Mouse (Mus musculus) ovary, postnatal 10 days (tissue): ENCODE measurements around the gene Gm17190.
"Not testable (repeated sequence)": the region's sequence is repeated elsewhere in the genome, so short reads cannot be mapped to it uniquely, and the experiment has no call there.

Experiments used
- DNase-seq: peaks from one replicate; pipeline ENCODE4 v3.0.0; 2022; ENCODE audit warnings: low spot score

The Gm17190 gene

DNA sequence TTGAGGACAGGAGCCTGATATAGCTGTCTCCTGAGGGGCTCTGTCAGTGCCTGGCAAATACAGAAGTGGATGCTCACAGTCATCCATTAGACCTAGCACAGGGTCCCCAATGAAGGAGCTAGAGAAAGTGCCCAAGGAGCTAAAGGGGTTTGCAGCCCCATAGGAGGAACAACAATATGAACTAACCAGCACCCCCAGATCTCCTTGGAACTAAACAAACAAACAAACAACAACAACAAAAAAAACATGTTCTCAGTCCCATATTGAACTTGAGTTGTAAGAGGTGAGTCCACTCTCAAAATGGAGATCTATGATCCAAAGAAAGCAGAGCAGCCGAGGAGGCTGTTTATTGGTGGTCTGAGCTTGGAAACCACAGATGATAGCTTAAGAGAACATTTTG, at the start of gene Gm17190:
TSS of gene Gm17190 (plus strand) at position 301 of the 400 bp plus-strand sequence.
- not testable (repeated sequence) for DNase-seq

DNA sequence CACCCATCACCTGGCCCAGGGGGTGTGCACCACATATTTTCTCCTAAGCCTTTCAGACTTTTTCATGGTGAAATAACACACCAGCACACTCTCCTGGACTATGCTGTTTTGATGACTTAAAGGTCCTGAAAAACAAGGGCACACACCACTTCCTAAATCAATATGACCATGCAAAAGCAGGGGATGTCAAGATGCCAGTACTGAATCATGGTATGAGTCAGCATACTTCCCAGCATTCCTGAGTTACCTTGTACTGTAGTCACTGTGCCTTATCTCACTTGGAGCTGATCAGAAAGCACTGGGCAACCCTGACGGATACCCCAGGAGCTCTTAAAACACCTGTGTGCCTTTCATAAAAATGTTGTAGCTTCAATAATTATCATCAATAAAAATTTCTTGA, 42.3 kb upstream of the Gm17190 start:
- DNase-seq, result no peak

DNA sequence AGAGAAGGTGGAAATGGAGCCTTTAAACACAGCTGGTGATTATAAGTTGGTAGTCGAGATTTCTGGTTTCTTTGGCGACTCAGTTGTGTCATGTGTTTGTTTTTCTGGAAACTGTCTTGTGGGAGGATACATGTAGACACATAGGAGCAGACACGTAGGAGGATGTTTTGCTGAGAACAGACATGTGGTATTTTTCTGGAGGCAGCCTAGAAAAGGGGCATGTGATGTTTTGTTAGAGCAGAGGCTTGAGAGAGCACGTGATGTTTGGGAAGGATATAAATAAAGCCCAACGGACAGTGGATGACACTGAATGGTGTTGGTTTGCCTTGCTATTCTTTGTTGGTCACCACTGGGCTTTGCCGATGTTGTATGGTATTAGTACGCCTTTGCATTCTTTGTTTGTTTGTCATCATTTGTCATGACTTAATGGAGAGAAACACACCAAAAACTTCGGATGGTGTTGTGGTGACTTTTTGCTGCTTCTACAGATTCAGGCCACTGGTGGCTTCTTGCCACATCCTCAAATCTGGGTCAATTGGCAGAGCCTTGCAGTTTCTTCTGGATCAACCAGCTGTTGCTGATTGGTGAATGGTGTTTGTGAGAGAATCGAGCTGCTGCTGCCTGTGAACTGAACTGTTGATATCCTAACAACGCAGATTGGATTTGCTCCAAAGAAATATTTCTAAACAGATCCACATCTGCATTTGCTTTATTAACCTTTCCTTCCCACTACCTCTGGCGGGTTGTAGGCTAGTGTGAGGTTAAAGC, 41.4 kb upstream of the Gm17190 start:
- no peak for DNase-seq

DNA sequence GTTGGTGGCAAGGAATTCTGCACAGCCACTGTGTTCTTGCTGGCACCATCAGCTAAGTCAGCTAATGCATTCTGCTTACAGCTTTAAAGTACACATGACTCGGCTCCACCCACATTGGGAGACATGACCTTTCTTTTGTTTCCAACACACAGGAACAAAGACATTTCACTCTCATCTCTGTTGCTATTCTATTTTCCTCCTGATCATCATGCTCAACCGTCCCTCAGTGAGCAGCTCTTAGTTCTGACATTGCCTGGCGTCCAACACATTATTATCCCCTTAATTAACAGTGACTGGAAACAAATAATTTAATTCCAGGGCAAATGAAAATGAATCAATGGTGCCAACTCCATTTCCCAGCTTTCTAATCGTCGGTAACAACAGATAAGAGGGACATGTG, 36.5 kb upstream of the Gm17190 start:
- no peak for DNase-seq

DNA sequence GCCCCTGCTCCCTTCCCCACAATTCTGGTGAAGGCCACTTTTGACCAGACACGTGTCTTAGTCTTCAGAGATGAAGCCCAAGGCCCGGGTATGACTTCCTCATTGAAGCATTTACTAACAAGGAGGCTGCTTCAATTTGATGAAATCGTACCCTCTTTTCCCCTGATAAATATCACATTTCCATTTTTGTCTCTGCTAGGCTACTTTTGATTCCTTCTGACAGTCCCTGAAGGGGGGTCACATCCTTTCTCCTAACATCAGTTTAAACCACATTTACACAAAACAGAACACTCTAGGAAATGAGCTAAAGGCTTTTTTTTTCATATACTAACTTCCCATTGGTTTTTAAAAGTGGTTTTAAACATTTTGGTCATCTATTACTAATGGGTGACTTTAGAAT, 29.1 kb upstream of the Gm17190 start:
- no peak for DNase-seq

DNA sequence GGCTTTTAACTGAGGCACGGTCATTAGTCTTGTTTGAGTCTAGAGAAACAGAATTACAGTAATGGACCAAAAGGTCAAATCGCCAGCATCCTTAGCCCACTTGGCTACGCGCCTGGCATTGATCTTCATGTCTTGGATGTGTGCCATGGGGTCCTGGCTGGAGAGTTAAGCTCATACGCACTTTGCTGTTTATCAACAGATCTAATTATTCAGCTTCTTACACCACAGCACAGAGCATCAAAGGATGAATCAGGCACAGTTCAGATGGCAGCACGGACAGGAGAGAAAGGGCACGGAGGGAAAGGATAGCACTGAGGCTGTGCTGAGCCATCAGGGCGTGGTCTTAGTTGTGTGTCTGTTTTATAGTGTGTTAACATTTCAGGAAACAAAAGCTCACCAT, 8.3 kb upstream of the Gm17190 start:
- no peak for DNase-seq

DNA sequence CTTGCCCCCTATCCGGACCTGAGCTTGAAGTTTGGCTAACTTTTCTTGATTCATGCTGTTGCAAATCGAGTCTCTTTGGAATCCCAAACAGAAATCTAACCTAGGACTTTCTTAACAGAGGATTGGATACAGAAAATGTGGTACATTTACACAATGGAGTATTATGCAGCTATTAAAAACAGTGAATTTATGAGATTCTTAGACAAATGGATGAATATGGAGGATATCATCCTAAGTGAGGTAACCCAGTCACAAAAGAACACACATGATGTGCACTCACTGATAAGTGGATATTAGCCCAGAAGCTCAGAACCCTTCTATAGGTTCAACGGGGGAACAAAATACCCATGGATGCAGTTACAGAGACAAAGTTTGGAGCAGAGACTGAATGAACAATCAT, 578 bp upstream of the Gm17190 start, which contains the start of gene Gm20075:
TSS of gene Gm20075 (minus strand) at position 101 of the 400 bp plus-strand sequence.
- not testable (repeated sequence) for DNase-seq

DNA sequence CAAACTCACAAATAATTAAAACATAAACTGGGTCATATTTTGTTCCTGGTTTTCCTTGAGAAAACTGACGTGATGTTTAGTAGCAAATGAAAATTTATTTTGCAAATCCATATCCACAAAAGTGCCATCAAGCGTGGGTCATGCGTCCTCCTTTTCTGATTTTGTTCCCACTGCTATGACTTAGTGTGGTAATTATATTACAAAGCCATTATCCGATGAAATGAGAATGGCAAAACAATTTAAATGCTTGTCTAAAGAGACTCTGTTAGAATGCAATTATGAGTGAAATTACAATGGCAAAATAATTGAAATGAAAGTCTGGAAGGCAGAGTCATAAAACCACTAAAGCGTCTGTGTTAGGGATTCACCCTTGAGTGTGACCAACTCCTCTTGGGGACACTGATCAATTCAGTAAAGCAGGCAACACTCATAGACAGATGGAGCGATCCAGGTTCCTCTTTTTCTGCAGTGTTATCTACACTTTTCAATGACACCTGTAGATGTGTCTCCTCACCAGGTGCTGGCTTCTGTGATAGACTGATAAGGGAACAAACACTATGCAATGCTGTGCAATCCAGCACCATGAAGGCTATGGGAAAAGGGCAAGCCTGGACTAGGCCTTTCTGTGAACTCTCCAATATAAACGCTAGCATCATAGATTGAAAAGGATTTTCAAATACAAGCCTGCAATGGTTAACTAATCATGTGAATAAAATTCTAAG, 3.9 kb downstream of the Gm17190 start:
- no peak for DNase-seq

DNA sequence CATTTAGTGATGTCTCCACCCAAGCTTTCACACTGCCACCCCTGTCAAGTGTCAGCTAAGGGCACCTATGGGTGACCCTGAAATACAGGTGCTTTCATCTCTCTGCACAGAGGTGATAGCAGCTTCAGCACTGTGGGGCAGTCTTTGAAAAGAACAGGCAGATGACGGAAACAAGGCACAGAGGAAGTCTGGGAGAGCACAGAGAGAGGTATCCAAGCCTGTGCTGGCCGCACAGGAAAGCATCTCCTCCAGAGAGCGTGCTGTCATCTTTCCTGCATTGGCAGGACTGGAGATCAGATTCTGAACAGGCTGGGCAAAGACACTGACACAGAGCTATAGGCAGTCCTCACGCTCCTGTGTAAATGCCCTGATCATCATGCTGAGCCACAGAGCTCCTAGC, 9.1 kb downstream of the Gm17190 start:
- DNase-seq, result no peak

DNA sequence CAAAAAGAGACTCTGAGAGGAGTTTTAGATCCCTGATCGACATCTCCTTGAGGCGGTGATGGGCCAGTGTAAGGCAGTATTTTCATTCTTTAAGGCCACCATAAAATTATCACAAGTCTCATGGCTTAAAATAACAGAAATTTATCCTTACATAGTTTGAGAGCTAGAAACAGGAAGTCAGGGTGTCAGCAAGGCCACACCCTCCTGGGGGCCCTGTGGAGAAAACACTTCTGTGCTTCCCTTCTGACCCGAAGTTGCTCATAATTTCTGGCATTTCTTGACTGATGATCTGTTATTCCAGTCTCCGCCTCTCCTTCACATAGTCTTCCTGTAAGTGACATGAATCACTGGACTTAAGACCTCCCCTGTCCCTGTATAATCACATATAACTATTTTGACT, 24.5 kb downstream of the Gm17190 start:
- DNase-seq, result no peak

DNA sequence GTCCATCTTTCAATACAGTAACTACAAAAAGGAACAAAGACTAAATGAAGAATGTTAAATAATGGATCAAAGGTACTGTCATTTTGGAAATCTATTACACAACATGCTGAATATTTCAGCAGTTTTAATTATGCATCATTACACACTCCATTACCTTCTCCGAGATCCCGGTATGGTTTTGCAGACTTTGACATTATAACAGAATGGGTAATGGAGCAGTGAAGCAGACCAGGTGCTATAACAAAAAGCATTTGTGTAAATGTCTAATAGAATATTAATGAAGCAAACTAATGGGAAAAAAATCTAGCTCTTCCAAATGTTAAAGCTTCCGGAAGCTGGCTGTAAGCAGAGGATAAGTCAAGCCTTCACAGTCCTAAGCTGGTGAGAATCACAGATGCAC, 28.9 kb downstream of the Gm17190 start:
- no peak for DNase-seq

DNA sequence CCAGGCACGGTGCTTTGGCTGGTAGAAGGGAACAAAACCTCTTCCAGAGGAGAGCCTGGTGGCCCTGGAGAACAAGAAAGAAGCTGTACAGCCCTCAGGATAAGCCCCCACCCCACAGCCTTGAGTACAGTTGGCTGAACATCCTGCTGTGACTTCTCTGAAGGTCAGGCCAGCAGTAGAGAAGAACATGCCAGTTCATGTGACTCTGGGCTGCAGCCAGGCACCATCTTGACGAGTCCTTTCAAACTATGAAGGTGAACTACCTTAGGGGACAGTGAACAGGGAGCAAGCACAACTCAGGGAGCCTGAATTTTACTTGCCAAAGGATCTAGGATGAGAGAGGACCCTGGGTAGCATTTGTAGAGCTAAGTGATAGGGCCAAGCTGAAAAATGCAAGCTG, 30.9 kb downstream of the Gm17190 start:
- DNase-seq, result no peak

DNA sequence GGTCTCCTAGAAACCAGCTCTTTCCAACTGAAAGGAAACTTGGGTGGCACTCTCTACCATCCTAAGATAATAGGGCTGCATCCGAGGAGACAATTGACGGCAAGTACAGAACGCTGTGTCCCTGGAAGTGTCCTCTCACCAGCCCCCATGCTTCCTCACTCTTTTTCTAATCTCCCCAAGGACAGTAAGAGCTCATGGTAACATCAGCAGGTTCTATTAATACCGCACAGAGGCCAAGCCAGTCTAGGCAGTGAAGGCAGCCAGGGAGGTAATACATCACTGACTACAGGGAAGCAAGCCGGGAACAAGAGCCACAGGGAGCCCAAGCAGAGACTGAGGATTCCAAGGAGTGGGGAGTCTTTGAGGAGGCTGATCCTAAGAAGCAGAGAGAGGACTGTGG, 43.2 kb downstream of the Gm17190 start:
- no peak for DNase-seq

DNA sequence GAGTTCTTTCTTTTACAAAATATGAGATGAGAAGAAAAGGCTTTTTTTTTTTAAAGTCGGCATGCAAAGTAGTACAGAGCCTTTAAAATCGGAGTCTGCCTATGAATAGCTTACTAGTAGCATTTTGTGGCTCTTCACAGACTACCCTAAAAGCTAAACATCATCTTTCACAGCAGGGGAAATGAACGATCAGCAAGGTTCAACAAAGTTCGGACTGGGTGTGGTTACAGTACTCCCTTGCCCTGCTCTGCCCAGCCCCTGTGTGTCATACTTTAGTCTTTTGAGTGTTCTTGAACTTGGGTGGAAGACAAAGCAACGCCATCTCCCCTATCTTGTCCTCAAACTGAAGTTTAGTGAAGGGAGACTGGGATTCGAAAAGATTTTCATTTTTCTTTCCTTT, 44.8 kb downstream of the Gm17190 start:
- no peak for DNase-seq

DNA sequence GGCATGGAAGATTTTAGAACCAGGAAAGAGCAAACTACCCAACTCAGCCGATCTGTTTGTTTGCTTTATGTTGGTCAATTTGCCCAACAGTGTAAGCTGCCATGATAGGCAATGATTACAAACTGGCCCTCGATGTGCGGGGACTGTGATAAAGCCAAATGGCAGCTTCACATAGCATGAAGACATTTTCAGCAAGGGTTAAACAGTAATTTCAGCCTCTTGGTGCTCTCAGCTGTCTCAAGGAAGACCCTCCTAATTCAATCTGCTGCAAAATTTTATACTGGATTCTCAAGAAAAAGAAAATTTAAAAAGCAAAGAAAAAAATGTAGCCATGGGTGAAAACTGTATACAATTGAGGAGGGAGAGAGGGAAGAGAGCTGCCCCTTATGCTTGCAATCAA, 47.2 kb downstream of the Gm17190 start:
- DNase-seq, result no peak

DNA sequence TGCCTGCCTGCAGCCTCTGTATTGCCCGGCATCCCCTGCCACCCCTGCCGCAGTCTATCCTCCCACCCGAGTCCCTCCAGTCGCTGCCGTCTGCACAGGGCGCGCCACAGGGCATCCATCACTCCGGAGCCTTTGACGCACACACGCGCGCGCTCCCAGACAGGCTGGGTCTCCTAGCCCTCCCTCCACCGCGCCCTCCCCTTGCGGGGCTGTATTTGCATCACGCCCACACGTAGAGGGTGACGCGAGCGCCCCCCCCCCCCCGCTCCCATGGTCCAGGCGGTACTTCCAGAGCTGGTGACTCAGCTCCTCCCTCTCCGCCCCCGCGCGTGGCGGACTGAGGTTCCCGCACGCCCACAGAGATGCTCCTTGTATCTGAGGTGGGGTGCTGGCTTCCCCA, 49.2 kb downstream of the Gm17190 start:
- DNase-seq, result no peak

DNA sequence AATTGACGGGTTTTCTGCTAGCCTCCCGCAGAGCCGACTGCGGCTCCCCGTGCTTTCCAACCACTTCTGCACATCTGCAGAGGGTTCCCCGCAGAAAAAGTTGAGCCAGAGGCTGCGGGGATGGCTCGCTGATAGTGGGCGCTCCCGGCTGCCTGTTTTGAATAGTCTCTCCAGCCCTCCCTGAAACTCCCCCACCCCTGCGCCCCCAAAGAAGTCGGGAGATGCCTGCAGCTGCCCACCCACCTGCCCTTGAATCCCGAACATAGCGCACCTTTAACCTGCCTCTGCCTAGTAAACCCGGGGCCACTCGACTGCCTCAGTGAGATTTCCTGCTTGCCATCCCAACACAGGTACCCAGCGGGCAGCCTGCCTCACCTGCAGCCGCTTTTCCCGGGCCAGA, 50.1 kb downstream of the Gm17190 start:
- DNase-seq, result no peak

DNA sequence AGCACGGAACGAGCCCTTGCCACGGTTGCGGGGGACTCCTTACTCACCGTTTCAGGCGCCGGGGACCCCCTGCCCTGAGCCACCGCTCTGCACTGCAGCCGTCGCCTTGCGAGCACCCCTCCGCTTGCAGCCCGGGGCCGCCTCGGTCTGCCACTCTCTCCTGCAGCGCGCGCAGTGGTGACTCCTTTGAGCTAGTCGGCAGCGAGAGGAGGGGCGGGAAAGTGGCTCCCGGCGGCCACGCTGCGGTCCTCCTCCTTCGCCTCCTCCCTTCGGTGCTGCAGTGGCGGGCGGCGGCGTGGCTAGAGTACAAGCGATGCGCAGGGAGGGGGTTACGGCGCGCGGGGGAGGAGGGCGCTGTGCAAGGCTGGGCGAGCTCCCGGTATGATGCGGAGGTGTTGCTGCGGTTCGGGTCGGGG, 50.6 kb downstream of the Gm17190 start, which contains the start of gene Sv2c:
TSS of gene Sv2c (minus strand) at position 177 of the 416 bp plus-strand sequence.
- peak; percentile 14 for DNase-seq
